Mouse (Mus musculus) cortical plate, adult 2 months (tissue): Measurements from ENCODE around the gene Dnttip2.

Experiments used
- CTCF ChIP-seq: fragments of 200-500 bp; IDR thresholded peaks from 2 replicates; pipeline ENCODE4 v1.5.1; 2011; ENCODE audit warnings: mild to moderate bottlenecking, control low read depth, low read length; ENCODE audit not compliant: insufficient read depth; ENCODE audit errors: extremely low read depth
- POLR2A ChIP-seq: fragments of 200-500 bp; IDR thresholded peaks from 2 replicates; pipeline ENCODE4 v1.6.1; 2011; ENCODE audit warnings: mild to moderate bottlenecking, low read length, control low read depth; ENCODE audit not compliant: insufficient read depth; ENCODE audit errors: extremely low read depth

GRCm38 (mm10) chr3:122300983-122301919, 27.1 kb downstream of the Dnttip2 start:
- TF ChIP-seq POLR2A: peak; percentile 67
- TF ChIP-seq CTCF: no peak
